Mouse (Mus musculus) gastrocnemius, postnatal 10 days (tissue): ENCODE results near the gene Strn. TPM values are rescaled to one million over a fixed set of nuclear protein-coding genes. Genes with fewer than 3 reads are reported as not detected.
"Not testable (repeated sequence)": the region's sequence is repeated elsewhere in the genome, so short reads cannot be mapped to it uniquely, and the experiment has no call there.

Experiments used
- DNase-seq: peaks from one replicate; pipeline ENCODE4 v3.0.0; 2021; ENCODE audit warnings: mixed read lengths
- total RNA-seq, 2 experiments: library from RNA; stranded (reverse); gene quantifications; 2 replicates each; pipeline ENCODE4 v1.2.3; 2021

Gene Strn
- total RNA-seq, 2 experiments from 2014 or later = 11.7 to 13.0 TPM

DNA sequence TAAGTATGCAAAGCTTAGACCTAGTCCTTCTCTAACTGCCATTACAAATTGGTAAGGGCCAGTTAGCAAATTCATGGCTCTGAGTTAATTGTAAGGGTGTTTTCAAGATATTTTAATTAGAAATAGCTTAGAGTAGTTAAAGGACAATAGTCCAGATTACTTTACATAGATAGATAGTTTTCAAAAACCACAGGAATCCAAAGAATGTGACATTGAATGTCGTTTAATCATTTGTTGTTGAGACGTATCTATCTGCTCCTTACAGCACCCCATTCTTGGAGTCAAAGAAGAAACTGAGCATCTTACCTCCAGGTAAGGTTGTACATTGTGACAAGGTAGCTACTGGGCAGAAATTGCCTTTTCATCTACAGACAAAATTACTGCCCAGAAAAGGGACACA, 26.7 kb downstream of the Strn start:
- DNase-seq = no peak

DNA sequence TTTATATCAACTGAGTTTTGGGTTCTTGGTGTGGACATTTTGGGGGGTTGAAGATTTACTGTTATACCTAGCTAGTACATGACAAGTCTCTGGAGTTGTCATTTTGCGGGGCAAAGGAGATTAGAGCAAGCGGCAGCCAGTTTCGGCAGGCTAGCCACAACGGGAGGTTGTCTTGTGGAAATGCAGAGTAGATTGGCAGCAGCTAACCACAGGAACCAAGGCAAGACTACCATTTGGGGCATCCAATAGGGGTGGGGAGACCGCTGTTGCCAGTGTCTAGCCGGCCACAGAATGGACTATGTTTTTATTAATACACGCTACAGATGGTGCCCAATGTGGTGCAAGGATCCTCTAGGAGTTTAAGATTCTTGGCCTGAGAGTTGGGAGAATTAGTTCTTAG, 28.6 kb downstream of the Strn start:
- no peak for DNase-seq

DNA sequence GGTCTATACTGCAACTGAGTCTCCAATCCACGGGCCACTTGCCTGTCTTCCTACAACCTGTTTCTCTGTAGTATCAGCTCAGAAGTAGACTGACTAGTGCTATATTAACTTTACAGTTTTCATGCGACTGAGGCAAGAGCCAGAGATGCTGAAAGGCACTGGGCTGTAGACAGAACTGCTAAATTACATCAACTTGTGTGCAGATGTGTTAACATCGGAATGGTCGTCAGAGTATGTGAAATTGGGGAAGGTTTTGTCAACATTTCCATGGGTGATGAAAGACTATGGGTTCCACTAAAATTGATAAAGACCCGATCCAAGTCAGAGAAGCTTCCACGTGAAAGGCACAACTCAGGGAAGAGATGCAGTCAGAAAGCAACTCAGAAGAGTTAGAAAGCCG, 34.0 kb downstream of the Strn start:
- DNase-seq = no peak

DNA sequence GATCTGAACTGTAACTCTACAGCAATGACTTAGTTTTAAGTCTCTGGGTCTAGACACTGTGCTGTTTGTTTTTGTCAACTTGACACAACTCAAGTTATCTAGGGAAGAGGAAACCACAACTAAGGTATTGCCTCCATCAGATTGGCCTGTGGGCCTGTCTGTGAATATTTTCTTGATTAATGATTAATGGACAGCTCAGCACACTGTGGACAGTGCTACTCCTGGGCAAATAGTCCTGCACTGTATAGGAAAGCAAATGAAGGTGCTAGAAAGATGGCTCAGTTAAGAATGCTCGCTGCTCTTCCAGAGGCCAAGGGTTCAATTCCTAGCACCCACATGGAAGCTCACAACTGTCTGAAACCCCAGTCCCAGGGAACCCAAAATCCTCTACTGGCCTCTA, 38.0 kb downstream of the Strn start:
- no peak for DNase-seq

DNA sequence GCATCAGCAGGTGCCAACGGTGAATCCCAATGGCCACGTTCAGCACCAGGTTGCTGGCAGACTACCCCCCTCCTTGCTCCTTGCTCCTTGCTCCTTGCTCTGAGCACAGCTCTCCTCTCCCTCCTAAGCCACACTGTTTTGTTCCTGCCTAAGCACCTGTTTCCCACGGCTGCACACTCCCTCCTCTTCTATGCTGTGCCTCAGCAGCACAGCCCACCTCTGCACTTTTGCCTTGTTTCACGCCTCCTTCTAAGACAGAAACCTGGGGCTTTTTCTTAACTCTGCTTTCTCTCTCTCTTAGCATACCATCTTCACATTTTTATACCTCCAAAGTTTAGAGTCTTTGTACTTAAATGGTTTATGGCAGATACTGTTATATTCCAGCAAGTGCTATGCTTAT, 39.5 kb downstream of the Strn start:
- no peak for DNase-seq

DNA sequence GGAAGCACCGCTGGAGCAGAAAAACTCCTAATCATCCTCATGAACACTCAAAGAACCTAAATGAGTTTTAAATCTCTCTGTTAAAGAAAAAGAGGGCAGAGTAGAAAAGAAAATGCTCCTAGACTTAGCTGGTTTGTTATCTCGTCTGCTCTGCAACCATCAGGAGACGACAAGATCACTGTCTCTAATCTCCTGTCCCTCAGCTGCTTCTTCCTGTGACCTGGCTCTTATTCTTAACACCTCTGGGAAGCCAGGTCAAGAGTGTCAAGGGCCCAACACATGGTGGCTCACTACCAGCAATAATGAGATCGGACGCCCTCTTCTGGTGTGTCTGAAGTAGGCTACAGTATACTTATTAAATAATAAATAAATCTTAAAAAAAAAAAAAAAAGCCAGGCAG, 40.1 kb downstream of the Strn start:
- no peak for DNase-seq

DNA sequence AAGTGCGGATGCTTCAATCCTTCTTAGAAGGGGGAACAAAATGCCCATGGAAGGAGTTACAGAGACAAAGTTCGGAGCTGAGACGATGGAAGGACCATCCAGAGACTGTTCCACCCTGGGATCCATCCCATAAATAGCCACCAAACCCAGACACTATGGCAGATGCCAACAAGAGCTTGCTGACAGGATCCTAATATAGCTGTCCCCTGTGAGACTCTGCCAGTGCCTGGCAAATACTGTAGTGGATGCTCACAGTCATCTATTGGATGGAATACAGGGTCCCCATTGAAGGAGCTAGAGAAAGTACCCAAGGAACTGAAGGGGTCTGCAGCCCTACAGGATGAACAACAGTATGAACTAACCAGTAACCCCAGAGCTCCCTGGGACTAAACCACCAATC, 47.8 kb downstream of the Strn start:
- not testable (repeated sequence) for DNase-seq

DNA sequence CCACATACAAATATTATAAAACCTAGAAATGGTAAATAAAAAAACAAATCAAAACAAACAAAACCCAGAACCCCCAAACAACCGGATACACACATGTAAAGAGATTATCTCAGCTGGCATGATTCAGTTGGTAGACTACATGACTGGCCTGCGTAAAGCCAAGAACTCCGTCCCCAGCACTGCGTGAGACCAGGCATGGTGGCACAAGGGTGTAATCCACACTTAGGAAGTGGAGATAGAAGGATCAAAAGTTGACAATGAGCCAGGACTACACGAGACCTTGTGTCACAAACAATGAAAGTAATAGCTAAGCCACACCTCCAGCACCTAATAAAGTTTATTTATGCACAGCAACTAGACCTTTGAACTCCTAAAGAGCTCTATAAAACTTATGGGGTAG, 49.0 kb downstream of the Strn start:
- no peak for DNase-seq

DNA sequence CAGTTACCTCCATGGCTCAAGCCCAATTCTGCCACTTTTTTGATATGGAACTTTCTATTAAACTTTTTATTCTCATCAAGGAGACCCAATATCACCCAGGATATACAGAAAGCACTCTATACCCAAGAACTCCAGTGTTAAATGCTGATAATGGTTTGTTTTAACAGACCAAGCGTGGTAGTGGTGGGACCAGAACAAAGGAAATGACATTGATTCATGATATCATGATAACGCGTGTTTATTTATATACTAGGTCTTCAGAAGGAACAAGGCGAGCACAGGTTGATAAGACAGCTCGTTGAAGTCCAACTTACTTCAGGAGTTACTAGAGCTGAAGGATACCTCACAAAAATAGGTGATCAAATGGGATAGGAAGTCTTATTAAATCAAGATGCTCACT, 52.0 kb downstream of the Strn start:
- DNase-seq = no peak

DNA sequence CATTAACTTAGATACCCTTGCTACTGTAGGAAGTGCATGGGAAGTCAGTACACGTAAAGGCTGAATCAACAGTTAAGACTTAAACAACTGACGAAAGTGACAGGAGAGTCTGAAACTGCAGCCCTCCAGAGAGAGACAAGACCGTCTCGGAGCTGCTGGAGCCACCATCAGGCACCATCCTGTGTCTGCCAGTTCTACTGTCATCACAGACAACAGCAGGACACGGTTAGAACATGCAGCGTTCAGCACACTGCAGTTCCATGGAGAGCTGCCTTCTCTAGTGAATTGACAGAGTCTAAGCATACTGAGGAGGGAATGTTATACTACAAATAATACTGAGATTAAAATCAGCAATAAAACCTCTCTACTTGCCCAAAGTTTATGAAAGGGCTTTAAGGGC, 54.6 kb downstream of the Strn start:
- DNase-seq = no peak

DNA sequence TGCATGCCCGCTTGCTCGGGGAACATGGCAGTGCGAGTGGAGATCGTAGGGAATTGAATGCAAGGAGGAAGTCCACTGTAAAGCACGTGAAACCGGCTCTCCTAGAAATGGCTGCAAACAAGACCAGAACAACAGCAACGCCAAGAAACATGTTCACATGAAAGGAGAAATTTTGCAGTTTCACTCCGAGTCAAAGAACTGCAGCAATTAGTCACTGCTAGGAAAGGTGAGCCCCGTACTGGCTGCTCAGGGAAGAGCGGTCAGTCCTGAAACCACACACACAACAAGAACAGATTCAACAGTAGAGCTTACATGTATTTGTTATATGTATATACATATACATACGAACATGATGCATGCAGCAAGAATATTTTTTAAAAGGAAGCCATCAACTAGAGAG, 57.5 kb downstream of the Strn start:
- DNase-seq = no peak

DNA sequence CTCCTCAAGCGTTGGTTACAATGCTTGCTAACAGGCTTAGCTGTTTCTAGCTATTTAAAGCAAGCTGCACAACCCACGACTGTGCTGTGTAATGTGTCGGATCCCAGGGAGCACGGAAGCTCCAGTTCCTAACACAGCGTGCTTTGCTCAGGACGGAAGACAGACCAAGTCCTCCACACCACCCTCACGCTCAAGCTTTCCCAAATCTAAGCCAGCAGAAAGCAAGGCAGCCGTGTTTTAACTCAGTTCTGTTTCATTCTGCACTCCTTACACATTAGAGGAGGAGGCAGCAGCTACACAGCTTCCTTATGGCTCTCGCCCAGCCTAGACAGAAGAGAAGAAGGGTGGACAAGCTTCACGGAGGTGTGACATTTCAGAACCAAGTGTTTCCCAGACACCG, 60.2 kb downstream of the Strn start:
- no peak for DNase-seq

DNA sequence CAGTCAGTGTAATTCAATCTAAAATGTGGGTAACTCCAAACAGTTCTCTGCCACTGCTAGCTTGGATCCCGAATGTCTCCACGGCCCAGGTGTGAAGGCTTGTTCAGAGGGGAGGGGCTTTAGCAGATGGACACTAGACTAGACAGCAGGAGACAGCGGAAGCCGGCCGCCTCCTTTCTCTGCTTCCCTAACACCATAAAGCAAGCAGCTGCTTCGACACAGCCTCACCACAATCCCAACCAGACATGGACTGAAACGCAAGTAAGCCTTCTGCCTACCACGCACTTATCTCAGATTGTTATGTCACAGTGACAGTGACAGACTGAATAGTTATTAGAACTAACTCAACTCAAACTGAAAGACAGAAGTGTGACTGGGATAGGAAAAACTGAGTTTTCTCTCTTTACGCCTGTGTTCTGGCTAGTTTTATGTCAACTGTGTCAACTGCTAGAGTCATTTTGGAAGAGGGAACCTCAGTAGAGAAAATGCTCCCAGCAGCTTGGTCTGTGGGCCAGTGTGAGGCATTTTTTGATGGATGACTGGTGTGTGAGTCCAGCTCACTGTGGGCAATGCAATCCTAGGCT, 71.9 kb downstream of the Strn start:
- no peak for DNase-seq

DNA sequence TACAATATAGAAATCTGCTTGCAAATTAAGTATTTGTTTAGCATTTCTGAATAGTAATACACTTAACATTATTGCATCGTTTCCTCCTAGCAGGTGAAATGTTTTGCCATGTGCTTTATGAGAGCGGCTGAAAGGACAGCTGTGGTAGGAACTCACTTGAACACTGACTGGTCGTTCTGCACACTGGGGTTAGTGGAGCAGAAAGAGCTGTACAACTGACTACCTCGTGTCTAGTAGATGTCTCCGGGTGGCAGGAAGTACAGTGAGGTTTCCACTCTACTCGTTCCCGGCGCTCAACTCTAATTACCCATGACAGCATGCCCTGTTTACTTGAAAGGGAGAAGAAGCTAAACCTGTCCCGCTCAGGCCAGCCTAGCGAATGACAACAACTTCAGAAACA, 82.2 kb downstream of the Strn start:
- DNase-seq = no peak

DNA sequence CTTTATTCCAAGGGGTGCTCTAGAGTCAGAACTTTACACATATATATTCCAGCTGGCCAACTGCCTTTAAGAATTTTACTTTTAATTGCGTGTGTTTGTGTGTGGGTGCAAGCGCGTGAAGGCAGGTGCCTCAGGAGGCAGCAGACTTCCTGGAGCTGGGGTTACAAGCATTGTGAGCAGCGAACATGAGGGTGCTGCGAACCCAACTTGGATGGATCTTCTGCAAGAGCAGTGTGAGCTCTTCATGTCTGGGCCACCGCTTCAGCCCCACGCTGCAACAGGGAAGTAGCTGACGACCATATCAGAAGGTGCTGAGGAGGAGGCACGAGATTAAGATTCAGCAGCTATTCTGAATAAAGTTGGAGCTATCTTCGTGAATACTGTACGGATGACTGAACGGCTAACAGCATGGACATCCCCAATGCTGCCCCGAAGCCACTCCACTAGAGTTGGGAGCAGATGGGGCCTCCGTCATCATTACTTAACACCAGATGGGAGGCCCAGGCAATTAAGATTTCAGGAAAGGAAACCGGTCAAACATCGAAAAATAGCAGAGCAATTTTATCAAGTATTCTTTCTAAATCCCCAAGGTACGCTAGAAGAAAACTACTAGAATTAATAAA, 93.0 kb downstream of the Strn start:
- DNase-seq = no peak

DNA sequence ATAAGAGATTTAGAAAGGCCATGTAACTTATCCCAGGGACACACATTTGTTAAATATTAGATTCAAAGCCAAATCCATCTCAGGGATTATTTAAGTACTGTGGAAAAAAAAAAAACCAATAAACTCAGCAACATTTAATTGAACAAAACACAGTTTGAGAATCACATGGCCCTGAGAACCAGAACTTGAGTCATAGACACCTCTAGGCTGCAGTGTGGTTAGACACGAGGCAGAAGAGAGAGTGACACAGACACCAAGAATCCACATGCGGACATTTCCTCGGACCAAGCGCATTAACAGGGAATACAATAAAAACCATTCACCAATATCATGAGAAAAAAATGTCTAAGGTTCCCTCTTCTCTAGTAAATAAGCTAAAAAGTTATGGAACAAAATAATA, 94.7 kb downstream of the Strn start:
- DNase-seq = no peak

DNA sequence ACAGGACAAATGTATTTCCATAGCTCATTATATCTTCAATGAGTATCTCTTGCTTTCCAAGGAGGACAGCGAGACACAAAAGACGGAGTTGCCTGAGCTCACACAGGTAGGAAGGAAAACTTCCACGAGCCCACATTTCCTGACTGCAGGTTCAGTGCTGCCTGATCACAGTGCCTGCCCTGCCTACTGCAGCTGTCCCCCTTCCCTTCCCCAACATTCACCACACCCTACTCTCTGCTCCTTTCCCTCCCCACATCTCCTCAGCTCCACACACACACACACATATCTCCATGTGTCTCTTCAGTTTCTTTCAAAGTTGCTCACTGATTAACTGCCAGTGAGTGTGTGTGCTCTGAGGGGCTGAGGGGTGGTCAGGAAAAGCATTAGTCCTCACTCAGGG, 96.6 kb downstream of the Strn start:
- DNase-seq = no peak

DNA sequence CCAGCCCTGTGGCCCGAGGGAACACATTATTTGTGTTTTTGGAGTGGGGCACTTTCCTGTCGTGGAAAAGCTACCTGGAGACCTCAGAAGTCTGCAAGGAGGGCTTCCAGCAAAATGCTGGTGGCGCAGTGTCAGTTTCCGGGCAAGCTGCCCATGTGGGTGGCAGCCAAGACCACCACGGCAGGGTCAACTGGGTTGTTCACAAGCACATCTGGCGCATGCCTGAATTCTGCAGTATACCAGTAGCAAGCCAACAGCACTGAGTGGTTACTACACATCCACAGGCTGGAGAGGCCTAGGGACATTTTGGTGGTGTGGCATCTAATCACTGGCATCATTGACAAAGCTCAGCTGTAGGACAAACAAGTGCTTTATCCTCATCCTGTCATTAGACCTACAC, 97.9 kb downstream of the Strn start:
- DNase-seq = no peak

DNA sequence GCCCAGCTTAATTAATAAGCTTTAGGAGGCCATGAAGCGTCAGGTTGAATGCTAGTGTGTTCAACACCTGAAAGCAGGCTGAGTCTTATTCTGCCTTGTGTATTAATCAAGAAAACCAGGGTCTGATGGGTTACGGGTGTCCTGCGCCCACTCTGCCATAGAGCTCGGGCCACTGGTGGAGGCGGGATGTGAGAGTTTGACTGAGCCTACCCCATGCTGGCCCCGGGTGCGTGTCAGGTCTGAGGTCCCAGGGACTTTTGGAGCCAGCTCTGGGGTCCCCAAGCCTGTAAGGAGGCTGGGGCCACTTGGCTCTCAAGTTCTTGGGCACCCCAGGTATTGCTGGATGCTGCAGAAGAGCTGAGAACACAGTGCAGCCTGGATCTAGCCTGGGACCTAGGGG, 99.9 kb downstream of the Strn start:
- DNase-seq = no peak

DNA sequence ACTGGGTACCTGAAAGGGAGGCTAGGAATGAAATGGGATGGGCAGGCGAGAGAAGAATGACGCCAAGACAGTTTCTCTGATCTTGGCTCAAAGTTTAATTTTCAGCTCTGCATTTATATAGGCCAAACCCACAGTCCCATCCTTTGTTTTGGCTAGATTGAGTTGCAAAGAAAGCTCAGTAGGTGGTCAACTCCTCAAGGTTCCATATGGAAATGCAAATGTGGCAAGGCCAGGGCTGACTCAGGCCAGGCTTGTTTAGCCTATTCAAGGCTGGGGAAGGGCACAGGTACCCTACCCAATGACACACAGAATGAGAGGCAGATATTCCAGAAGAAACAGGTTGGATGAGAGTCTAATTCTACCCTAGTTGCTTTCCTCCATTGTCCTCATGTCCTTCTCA, 101.4 kb downstream of the Strn start:
- no peak for DNase-seq

DNA sequence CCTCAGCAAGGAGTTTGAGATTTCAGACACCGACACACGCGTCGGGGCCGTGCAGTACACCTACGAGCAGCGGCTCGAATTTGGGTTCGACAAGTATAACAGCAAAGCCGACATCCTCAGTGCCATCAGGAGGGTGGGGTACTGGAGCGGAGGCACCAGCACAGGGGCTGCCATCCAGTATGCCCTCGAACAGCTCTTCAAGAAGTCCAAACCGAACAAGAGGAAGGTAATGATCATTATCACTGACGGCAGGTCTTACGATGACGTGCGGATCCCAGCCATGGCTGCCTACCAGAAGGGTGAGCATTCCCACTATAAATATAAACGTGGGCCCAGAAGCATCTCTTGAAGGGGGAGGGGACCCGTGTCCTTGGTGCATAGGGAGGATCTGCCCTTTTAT, 112.1 kb downstream of the Strn start:
- no peak for DNase-seq

DNA sequence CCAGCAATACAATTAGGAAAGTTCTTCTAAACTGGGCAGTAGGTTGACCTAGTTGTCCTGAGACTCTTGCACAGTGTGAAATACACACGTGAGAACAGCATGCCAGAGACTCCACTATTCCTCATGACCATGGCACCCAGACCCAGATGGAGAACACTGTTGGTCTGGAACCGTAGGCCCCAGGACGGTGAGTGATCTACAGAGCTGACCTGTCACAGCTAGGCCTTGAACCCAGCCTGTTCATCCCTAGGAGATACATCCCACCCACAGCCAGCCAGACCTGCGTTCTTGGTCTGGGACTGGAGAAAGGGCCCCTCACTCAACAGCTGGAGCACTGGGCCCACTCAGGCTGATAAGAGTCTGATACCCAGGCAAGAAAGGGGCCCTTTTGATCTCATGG, 115.1 kb downstream of the Strn start:
- no peak for DNase-seq

DNA sequence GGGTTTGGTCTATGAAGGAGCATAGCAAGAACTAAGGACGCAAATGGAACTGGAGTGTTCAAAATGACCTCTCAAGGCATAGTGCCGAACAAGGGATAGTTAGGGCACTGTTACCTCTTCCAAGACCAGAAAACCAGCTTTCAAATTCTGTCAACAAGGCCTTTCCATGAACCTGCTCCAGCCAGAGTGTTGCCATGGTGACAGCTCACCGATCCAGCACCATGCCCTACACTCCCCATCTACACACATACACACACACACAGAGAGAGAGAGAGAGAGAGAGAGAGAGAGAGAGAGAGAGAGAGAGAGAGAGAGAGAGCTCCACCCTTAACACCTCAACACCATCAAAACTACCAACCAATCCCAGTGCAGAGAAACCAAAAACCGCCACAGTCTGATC, 116.3 kb downstream of the Strn start:
- DNase-seq = no peak

DNA sequence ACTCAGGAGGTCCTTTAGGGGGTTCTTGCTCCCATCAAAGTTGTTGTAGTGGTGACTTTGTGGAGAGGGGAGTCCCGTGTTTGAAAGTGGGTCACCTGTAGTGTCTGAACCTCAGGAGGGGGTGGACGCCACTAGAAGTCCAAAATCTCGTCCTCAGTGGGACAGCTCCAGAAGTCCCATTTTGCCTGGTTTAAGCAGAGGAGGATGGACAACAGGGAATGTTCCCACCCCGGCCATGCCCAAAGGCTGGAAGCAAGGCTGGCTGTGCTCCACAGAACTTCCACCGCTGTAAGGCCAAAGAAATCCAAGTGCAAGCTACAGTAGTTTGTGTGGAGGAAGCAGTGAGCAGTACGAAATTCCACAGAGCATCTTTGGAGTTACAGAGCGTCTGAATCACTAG, 117.0 kb downstream of the Strn start:
- DNase-seq = no peak

DNA sequence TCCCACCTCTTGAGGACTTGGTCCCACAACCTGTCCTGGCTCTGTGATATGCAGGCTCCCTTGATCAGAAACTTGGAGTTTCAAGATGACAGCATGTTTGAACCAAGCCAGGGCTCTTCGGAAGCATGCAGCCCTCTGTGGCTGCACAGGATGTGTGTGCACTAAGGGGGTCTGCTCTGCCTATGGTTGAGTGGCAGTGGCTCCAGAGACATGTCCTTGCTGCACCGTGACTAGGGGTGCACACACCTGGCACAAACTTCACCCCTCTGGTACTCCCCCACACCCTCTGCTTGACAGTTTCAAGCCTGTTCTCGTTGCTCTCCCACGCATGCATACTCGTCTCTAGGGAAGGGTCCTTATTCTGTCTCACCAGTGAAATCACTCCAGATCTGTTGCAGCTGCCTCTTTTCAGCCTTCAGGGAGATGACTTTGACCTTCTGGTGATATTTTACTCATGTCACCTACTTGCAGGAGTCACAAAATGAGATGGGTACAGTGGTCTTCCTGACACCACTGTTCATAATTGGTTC, 118.8 kb downstream of the Strn start:
- DNase-seq = no peak
